Mouse (Mus musculus): ENCODE results near the gene Apbb1.

DNA sequence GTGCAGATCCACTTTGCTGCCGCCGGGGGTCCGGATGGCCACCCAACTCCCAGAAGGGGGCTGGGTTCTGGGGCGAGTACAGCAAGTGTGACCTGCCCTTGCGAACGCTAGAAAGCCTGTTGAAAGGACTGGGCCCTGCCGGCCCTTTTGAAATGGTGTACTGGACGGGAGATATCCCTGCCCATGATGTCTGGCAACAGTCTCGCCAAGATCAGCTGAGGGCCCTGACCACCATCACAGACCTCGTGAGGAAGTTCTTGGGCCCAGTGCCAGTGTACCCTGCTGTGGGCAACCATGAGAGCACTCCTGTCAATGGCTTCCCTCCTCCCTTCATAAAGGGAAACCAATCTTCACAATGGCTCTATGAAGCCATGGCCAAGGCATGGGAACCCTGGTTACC is 25.9 kb downstream of the Apbb1 start:
- TF ChIP-seq CTCF (IDR thresholded peaks at IDR 0.05; ENCODE audit: extremely low read depth, insufficient read length, insufficient replicate concordance, low read depth, low read length) (no peak), POLR2A (IDR thresholded peaks at IDR 0.05; ENCODE audit: low read depth, low read length) (no peak)

Measured in small intestine, adult 2 months (tissue).